Mouse (Mus musculus): ENCODE measurements at regions not wholly inside any gene's neighbourhood (a gene's known extent, or its start where the extent isn't known, plus 50 kb on each side); places are given as distances from the start of the nearest gene placed in this dataset.

- DNase-seq (ENCODE audit: low spot score) (no peak), ATAC-seq (ENCODE audit: insufficient number of reproducible peaks, low FRiP score, low TSS enrichment, low read depth) (no peak)
- no peaks in the 10 kb centered on the region for H3K9me3 ChIP-seq (ENCODE audit: control insufficient read depth, low read length)
- H3K9ac ChIP-seq (ENCODE audit: low read length) = no peak overlapping the region
- no peak overlapping the region for H3K4me2 ChIP-seq (ENCODE audit: low read depth, severe bottlenecking)
- H3K4me3 ChIP-seq (ENCODE audit: low read depth, low read length) = no peak overlapping the region
- no peak overlapping the region for H3K27ac ChIP-seq (replicated peaks; ENCODE audit: low read depth, low read length)
- 74% methylated on average over 2 of the region's 2 CpGs for WGBS
- no peaks in the 10 kb centered on the region for H3K4me1 ChIP-seq (ENCODE audit: control insufficient read depth, insufficient read depth, low read length)
- H3K36me3 ChIP-seq (ENCODE audit: control insufficient read depth, insufficient read depth, low read length) = no peaks in the 10 kb centered on the region
- no peaks in the 10 kb centered on the region for H3K27me3 ChIP-seq (ENCODE audit: control insufficient read depth, insufficient read depth, low read length)
These were observed 839.1 kb downstream of the Sorcs1 start for GRCm38 (mm10) chr19:49839153-49839911.

- H3K4me2 ChIP-seq (ENCODE audit: low read depth, severe bottlenecking) = no peak overlapping the region
- WGBS = 54% methylated on average over 6 of the region's 6 CpGs
- no peak overlapping the region for H3K4me3 ChIP-seq (ENCODE audit: low read depth, low read length)
- H3K27ac ChIP-seq (replicated peaks; ENCODE audit: low read depth, low read length) = no peak overlapping the region
- no peaks in the 10 kb centered on the region for H3K36me3 ChIP-seq (ENCODE audit: control insufficient read depth, insufficient read depth, low read length)
- ATAC-seq (ENCODE audit: insufficient number of reproducible peaks, low FRiP score, low TSS enrichment, low read depth) (no peak; the same call in 1 of the 2 replicates), DNase-seq (ENCODE audit: low spot score) (no peak)
- no peaks in the 10 kb centered on the region for H3K9me3 ChIP-seq (ENCODE audit: control insufficient read depth, low read length)
- no peaks in the 10 kb centered on the region for H3K4me1 ChIP-seq (ENCODE audit: control insufficient read depth, insufficient read depth, low read length)
- H3K27me3 ChIP-seq (ENCODE audit: control insufficient read depth, insufficient read depth, low read length) = no peaks in the 10 kb centered on the region
- H3K9ac ChIP-seq (ENCODE audit: low read length) = no peak overlapping the region
These were observed 847.5 kb downstream of the Sorcs1 start for GRCm38 (mm10) chr19:49830918-49831317.

- ATAC-seq (ENCODE audit: insufficient number of reproducible peaks, low FRiP score, low TSS enrichment, low read depth) = no peak
These were observed 872.6 kb downstream of the Sorcs1 start for GRCm38 (mm10) chr19:49805636-49806397.

More at GRCm38 (mm10) chr19:49805636-49806397, 872.6 kb downstream of the Sorcs1 start:
- Histone ChIP-seq H3K27ac (replicated peaks; ENCODE audit: low read depth, low read length) (no peak overlapping the region), H3K4me1 (ENCODE audit: control insufficient read depth, insufficient read depth, low read length) (no peaks in the 10 kb centered on the region), H3K36me3 (ENCODE audit: control insufficient read depth, insufficient read depth, low read length) (no peaks in the 10 kb centered on the region), H3K27me3 (ENCODE audit: control insufficient read depth, insufficient read depth, low read length) (no peaks in the 10 kb centered on the region), H3K4me3 (ENCODE audit: low read depth, low read length) (no peak overlapping the region), H3K9me3 (ENCODE audit: control insufficient read depth, low read length) (no peaks in the 10 kb centered on the region), H3K9ac (ENCODE audit: low read length) (no peak overlapping the region), H3K4me2 (ENCODE audit: low read depth, severe bottlenecking) (no peak overlapping the region)
- DNase-seq (ENCODE audit: low spot score) = no peak
- WGBS = 68% methylated on average over 3 of the region's 3 CpGs

Measured in limb, embryonic 11.5 days (tissue).